Mouse (Mus musculus) liver, postnatal 0 days (tissue): ENCODE data around the gene Adcy6.

ENCODE experiments used
- CTCF ChIP-seq: sonication (generic); IDR thresholded peaks from 2 replicates; pipeline ENCODE4 v1.5.1; 2016; ENCODE audit warnings: antibody characterized with exemption, low read depth
- EP300 ChIP-seq: IDR thresholded peaks from 2 replicates; pipeline ENCODE4 v1.6.1; 2016; ENCODE audit warnings: antibody characterized with exemption, low read depth, mild to moderate bottlenecking

DNA sequence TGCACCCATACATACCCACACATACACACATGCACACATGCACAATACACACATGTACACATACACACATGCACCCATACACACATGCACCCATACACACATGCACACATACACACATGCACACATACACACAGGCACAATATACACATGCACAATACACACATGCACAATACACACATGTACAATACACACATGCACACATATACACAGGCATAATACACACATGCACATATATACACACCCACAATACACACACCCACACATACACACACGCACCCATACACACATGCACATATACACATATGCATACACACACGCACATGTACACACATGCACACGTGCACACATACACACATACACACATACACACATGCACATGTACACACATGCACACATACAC, 2.4 kb upstream of the Adcy6 start:
- TF ChIP-seq EP300 (no peak), CTCF (no peak)
